Mouse (Mus musculus) spleen, adult 18-20 months (tissue): ENCODE measurements around the gene Rab3a.
A peak's percentile ranks its signal among the peaks of the same experiment; 100 is the strongest.

Experiments used
- DNase-seq, 2 experiments: peaks; one replicate each; pipeline ENCODE4 v3.0.0; 2022; ENCODE audit warnings: mixed read lengths in 2 of 2

Rab3a gene

DNA sequence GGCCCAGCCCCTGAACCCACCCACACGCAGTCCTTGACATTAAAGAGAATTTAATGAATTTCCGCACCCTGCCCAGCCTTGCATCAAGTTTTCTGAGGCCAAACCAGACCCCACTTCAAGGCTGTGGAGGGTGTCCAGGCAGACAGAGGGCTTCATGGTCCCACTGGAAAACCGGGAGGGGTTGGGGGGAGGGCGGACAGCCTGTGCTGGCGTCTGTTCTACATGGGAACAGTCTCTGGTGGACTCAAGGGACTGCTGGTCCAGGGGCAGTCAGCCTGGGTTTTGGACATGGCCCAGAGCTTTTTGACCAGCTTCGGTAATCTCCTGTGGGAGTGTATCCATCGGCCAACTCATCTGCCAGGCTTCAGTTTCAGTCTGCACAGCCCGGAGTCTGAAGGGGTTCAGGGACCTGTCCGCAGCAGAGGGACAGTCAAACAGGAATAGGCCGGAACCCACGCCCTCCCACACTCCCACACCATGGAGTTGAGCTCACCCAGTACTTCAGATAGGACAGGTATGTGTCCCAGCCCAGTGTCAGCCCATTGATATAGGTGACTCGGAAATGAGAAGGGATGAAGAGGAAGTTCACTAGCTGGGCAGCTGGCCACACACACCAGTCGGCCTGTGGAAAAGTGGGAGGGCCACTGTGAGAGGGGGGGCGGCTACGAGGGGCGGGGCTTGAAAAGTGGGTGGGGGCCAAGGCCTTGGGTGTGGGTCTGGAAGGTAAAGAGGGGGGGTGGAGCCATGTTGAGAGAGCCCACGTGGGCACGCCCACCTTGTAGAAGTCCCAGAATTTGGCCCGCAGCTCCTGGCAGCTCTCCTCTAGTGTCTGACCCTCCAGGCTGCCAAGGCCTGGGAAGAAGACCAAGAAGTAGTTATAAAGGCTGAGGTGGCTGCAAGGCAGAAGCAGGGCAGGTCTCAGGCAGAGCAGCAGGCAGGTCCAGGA is 4.4 kb downstream of the Rab3a start:
- DNase-seq = peak; percentile 2 to 7

DNA sequence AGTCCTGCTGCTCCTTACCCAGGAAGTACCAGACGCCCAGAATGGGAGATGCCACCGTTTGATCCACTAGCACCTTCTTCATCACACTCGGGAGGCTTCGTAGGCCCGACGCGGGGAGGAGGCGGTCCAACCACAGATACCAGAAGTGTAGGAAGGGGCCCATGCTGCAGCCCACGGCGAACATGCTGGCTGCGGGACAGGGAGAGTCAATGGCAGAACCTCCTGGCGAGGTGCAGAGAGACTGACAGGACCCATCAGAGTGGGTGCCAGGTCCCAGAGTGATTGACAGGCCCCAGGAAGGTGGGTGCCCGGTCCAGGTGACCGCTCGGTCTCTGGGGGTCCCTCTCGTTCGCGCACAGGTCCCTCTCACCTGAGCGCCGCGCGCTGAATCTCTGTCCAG is 5.9 kb downstream of the Rab3a start:
- DNase-seq = no peak

DNA sequence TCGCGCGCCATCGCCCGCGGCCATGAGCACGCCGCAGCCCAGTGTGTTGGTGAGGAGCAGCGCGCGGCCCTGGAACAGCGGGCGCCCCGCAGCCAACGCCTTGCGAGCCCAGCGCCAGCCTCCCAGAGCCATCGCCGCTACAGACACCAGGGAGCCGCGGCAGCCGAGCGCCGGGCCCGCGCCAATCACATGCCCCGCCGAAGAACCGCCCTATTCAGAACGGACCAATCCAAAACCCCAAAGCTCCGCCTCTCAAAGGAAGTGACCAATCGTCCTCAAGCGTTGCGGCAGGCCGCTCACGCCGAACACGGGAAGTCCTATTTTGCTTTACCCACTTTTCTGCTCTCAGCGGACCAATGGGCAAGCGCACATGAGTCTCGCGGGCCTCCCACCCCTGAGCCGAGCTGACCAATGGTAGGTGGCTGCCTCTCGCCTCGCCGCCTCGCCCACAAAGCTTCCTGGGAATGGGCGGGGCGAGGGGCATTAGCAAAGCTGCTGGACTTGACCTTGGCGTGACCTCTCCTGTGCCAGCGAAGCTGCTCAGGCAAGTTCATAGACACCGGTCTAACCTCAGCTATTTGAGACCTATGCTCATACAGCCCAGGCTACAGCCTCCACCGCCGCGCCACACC is 6.4 kb downstream of the Rab3a start, which contains the start of gene Mpv17l2:
Gene Mpv17l2 (minus strand): TSS at position 172 of the 632 bp plus-strand sequence.
- DNase-seq = peak; percentile 85 to 92

DNA sequence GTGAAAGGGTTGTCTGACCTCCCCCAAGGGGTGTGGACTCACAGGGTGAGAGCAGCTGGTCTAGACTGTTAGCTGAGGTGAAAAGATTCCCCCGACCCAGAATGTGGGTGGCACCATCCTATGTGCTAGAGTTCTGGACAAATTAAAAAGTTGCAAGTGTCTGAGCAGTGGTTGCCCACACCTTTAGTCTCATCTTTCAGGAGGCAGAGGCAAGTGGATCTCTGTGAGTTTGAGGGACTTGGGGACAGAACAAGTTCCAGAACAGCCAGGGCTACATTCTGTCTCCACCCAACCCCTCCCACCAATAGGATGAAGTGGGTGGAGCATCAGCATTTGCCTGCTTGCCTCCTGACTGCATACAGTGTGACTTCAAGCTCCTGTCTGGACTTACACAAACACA is 7.6 kb downstream of the Rab3a start:
- no peak for DNase-seq

DNA sequence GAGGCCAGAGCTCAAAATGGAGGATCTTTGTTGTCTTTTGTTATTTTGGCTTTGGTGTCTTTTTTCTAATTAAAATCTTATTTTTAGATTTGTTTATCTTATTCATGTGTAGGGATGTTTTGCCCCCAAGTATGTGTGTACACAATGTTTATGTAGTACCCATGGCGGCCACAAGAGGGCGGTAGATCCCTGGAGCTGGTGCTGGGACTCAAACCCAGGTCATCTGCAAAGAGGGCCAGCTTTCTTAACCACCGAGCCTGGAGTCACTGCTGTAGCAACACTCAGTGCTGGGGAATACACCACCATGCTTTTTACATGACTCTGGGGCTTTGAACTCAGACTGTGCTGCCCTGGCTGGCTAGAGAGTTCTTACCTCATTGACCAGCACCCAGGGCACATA is 8.9 kb downstream of the Rab3a start:
- peak; percentile 53 to 78 for DNase-seq

DNA sequence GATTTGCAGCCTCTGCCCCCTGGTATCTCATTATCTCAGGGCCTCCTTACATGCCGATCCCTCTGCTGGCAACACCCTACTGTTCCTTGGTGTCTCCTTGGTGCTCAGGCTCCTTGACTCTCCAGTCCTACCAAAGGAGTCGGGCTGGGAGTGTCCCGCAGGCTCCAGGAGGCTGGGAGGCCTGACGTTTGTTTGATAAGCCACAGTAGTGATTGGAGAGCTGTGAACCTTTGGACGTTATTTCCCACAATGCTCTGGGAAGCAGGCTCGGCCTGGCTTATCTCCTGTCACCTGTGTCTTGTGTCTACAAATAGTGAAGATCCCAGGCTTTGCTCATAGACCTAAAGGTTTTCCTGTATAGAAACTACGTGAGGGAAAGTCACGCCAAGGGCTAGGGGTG is 9.5 kb downstream of the Rab3a start:
- no peak for DNase-seq

DNA sequence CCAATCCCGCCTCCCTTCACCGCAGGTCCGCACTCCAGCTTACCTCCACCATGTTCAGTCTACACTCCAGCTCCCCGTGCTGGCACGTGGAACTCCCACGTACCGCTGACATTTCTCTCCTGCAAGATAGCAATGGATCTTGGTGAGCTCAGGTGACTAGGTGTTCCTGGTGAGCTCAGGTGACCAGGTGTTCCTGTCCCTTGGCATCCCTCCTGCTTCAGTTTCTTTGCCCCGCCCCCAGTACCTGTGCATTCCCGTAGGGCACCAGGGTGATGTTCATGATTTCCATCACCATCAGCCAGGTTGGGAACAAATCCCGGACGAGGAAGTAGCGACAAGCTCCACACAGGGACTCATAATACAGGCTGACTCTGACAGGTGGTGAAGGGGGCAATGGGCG is 10.2 kb downstream of the Rab3a start:
- no peak for DNase-seq

DNA sequence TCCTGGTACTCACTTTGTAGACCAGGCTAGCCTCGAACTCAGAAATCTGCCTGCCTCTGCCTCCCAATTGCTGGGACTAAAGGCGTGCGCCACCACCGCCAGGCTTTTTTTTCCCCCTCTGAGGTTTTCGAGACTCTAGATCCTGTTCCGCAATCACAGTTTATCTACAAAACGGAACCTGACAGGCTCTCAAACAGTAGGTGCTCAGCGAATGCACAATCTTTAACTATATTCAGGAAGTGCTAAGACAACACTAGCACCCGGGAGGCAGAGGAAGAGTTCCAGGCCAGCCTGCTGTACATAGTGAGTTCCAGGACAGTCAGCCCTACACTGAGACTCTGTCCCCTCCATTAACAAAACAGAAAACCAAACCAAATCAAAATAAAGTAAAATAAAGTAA is 10.8 kb downstream of the Rab3a start:
- no peak for DNase-seq

DNA sequence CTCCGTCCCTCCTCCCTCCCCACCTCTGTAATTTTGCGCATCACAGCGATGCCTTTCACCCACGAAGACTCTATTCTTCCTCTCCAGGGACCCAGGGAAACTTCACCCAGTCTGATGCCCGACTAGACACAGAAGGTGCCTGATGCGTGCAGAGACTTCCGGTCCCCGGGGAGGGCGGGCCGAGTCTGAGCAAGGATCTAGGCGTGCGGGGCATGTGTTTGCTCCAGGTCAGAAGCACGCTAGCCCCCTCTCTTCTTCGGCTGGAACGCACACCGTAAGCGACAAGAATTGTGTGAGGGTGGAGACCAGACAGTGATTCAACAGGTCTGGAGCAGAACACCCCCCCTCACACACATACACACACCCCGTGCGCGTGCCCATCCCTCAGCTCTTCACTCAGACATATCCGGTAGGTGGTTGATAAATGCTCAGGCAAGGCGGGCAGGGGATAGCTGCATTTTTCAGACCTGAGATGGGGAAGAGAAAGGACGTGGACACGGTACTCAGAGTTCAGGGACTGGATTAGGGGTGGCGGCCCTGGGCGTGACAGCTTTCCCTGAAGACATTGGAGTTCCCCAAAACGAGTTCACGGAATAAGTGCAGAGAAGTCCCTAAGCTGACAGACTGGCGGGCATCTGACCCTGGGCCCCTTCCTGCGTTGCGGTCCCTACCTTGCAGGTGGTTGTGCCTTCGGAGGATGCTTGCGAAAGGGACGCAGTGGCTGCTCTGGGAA is 11.5 kb downstream of the Rab3a start:
- DNase-seq = peak; percentile 81 to 83

DNA sequence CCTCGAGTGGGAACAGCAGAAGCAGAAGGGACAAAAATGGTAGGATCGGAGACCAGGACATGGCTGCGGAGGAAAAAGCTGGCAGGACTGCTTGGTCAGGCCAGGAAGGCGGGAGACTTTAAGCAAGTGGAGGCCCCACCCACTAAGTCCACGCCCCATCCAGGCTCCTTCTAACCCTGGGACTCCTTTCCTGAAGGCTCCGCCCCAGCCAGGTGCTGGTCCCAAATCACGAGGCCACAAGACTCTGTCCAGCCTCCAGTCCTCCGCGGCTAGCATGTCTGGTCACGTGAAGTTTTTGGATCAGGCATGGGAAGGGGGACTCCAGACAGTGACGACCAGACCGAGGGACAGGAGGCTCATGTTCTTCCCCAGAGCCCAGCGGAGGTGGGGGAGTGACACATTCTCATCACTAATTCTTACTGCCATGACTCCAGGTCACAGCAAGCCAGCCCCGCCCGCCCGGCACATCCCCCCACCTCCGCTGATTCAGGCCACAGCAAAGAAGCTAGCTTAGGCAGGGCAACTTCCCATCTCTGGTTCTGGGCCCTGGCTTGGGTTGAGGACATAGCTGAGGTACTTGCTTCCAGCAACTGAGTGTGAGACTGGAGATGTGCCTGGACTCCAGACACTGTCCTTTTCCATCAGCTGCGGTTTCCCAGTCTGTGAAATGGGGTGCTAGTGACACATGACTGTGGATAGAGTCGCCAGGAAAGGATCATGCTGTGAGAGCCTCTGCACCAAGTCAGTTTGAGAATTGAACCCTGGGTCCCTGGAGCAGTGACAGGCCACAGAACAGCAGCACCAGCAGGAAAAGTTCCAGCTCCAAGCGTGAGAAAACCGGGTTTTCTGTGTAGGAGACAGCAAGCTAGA is 12.3 kb downstream of the Rab3a start:
- DNase-seq = peak; percentile 61 to 75

DNA sequence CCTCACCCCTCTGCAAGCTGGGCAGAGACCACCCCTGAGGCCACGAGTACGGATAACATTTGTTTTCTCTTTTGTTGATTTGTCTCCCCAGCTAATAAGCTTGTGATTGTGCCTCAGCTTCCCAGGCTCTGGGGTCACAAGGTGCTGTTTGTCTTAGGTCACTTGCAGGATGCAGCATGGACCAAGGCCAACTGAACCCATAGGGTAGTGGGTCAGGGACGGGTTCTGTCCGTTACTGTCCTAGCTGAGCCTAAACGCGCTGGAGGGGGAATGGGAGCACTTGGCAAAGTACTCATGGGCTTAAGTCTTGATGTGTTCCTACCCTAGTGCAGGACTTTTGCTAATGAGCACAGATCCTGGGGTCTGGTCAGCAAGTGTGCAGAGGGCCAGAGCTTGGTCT is 13.0 kb downstream of the Rab3a start:
- no peak for DNase-seq

DNA sequence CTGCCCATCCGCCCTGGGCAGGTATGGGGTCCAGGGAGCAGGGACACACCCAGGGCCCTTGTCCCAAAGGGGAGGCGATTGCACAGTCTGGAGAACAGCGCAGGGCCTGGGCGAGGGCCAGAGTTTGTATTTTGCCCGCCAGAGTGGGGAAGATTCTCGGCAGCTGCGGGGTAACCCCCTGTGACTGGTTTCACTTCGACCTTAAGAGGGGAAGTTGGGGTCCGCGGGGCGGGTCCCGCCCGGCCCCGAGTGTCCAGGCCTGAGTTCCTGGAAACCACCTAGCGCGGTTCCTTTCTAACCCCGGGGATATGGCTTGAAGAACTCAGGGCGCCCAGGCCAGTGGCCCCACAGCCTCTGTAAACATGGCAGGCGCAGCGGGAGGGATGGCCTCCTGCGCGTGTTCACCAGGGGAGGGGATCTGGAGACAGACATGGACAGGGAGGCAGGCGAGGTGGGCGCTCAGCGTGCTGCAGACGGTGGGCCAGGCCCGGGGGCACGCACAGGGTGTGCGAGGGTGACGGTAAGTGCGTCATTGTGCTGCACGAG is 13.8 kb downstream of the Rab3a start:
- peak; percentile 75 to 83 for DNase-seq

DNA sequence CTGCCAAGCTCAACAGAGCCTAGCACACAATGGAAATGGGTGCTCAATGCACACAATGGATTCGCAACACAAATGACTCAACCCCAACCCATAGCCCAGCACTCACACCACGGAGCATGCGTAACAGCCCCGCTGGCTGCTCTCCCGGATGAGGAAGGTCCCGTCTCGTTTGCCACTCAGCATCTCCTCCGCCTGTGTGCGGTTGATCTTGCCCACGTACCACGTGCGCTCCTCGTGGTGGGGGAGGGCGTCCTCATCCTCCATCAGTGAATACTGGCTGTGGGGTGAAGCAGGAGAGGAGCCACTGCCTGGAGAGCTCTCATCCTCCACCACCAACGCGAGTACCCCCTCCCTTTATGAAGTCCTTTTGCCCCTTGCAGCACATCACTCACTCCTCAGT is 14.5 kb downstream of the Rab3a start:
- peak; percentile 38 to 47 for DNase-seq

DNA sequence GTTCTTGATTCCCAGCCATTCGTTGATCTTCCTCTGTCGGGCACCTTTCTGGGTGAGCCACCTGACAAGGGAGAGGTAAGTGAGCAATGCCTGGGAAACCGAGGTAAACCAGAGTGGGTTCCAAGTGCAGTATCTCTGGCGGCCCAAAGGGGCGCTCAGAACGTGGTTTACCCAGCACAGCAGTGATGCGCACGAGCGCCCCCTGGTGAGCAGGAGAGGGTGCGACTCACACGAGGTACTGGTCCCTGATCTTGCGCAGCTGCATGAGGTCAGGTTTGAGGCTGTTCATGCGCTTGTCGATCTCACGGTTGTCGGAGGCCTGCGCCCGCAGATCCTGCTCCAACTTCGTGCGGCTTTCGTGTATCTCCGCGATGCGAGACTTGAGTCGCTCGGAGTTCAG is 14.9 kb downstream of the Rab3a start:
- DNase-seq = peak; percentile 89 to 98

DNA sequence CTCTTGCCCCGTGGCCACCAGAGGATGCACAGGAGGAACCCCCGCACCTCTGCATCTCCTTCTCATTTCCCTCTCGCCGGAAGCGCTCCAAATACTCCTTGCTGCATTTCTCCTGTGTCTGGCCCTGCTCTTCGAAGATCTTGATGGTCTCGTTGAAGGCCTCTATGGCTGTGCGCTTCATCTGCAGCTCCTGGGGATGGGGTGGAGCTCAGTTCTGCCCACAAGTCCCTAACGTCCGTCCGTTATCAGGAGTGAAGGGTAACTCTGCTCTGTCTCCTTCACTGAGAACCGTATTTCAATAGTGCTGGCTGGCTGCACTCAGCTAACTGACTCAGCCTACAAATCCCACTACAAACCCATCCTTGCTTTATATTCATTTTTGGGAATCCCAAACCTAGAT is 15.4 kb downstream of the Rab3a start:
- DNase-seq = no peak

DNA sequence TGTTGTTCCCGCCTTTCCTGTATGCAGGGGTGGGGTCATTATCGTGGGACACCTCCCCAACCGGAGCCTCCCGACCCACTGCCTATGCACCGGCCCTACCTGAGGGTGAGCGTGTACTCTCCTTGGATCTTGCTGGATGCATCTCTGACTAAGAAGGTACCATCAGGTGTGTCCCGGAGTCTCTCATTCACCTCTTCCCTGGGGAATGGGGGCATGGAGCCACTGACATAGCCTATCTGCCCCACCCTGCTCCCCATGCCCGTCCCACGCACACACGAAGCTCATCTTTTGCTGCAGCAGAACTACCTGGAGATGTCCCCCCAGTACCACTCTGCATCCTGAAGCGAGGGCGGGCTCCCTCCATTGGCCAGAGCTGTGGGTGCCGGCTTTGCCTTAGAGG is 16.3 kb downstream of the Rab3a start:
- DNase-seq = no peak

DNA sequence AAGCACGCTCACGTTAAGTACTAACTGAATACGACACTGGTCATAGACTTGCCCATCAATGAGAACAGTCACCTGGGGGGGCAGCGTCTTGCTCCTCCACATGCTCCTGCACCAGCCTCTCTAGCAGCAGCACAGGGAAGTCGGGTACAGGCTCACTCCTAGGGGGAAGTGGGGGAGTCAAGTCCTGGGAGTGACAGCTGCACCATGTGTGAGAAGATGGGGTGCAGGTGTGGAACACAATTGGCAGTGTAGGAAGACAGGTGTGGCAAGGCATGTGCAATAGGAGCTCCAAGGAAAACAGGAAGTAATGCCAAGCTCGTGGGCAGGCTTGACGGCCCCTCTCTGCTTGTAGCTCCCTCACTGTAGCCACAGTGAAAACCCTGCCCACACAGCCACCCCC is 16.7 kb downstream of the Rab3a start:
- DNase-seq = no peak

DNA sequence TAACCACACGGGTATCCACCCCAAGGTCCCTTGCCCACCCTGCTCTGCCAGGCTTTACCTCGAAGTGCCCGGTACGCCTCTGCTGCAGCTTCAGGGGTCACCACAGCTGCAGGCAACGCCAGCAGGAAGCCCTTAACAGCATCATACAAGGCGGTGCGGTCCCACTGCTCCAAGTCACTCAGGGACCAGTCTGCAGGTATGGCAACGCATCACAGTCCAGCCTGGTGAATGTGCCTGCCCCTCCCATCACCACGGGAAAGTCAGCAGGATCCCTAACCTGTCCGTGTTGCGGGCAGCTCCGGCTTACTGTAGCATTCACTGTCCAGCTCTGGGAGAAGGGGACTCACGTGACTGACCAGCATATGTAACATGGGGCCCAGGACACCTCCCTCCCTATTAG is 17.6 kb downstream of the Rab3a start:
- DNase-seq = no peak

DNA sequence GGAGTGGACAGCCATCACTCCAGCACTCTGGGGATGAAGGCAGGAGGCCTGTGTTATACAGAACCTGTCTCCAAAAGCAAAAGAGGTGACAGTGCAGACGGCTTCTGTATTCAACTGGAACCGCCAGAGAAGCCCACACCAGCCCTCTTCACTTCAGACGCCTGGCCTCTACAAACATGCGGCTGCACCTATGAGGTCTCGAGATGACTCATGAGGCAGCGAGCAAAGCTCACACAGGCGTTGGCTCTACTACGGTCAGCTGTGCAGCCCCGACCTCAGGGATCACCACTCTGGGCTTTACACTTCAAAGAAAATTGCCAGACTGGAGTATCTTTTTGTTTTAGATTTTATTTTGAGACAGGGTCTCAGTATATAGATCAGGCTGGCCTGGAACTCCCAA is 18.4 kb downstream of the Rab3a start:
- DNase-seq = no peak

DNA sequence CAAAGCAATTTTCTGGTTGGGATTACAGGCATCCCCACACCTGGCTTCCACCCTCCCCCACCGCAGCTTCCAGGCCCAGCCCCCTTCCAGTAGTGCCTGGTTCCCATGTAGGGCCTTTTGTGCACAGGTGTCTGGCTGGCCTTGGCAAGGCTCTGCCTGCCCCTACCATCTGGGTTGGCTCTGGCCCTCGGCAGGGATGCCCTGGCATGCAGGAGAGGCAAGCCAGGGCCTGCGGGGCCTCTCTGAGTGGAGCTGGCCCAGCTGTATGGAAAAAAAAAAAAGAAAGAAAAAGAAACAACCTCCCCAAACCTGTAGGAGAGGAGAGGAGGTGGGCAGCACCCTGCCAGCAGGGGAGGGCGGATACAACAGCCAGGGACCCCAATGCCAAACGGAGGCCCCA is 18.9 kb downstream of the Rab3a start:
- DNase-seq = no peak

DNA sequence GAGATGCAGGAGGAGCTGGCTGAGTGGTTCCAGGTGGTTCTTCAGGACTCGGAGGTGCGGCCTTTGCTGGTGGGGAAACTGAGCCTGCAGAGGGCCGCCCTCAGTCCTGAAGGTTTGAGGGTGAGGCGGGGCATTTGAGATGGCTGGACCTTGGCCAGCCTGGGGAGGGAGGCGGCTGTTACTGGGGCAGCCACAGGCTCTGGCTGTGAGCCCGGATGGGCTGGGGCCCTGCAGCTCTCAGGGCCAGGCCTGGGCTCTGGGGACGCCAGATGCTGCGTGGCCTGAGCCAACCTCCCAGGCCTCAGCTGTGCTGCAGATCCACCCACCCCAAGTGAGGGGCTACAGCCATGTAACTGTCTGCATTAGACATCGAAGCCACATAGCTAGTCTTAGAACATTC is 19.4 kb downstream of the Rab3a start:
- no peak for DNase-seq

DNA sequence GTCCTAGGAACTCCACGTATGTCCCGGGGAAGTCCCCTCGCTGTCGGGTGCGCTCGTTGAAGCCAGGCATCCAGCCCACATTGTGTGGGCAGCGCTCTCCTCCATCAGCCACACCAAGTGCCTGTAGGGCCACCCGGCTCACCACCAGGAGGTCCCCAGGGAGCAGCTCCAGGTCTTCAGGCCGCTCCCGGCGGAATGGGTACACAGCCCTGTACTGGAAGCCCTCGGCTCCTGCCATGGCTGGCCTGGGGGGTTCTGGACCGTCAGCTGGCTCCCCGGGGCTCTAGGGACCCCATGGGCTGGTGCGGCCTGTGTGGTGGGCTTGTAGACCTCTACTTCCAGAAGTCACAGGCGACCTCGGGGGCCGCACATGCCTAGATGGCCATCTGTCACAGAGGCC is 20.3 kb downstream of the Rab3a start:
- DNase-seq = no peak
